7 mouse cellular contexts compared by ENCODE assay signal in genomic region chr7:4471179-4471555, GRCm38 (mm10). TPM values are rescaled to one million over a fixed set of nuclear protein-coding genes. Genes with fewer than 3 reads are reported as not detected.
A peak's percentile ranks its signal among the peaks of the same experiment; 100 is the strongest.
DNase-seq lines count a peak whose midpoint lies in the region; ATAC-seq and TF ChIP-seq lines count a peak whose summit lies in the region.

No protein-coding gene starts in this region.

- no peaks in the 10 kb centered on the region for H3K9me3 ChIP-seq in embryonic facial prominence, embryonic 14.5 days (ENCODE audit: control insufficient read depth, low read length)
- H3K9me3 ChIP-seq in limb, embryonic 11.5 days (ENCODE audit: control insufficient read depth, low read length): no peaks in the 10 kb centered on the region
- no peaks in the 10 kb centered on the region for H3K9me3 ChIP-seq in midbrain, embryonic 12.5 days

- peak overlapping the region; percentile 56 for H3K9ac ChIP-seq in embryonic facial prominence, embryonic 14.5 days (ENCODE audit: low read depth, low read length)
- H3K9ac ChIP-seq in limb, embryonic 11.5 days (ENCODE audit: low read length): peak overlapping the region; percentile 22; the same call in 1 of the 2 replicates
- no peak overlapping the region for H3K9ac ChIP-seq in midbrain, embryonic 12.5 days (replicated peaks)

- ATAC-seq in embryonic facial prominence, embryonic 14.5 days (ENCODE audit: low read depth): peak; percentile 92
- ATAC-seq in limb, embryonic 11.5 days (ENCODE audit: insufficient number of reproducible peaks, low FRiP score, low TSS enrichment, low read depth): peak; percentile 70; the same call in 1 of the 2 replicates
- peak; percentile 83 for ATAC-seq in midbrain, embryonic 12.5 days (ENCODE audit: low FRiP score, low read depth)

- 0 out of 2 replicates have a peak, but pooled peaks cover 8% of the 10 kb centered on the region for H3K4me1 ChIP-seq in embryonic facial prominence, embryonic 14.5 days (ENCODE audit: control insufficient read depth, insufficient read depth, low read length)
- H3K4me1 ChIP-seq in limb, embryonic 11.5 days (ENCODE audit: control insufficient read depth, insufficient read depth, low read length): peaks cover 3% of the 10 kb centered on the region; the same call in 1 of the 2 replicates
- no peaks in the 10 kb centered on the region; the same call in 1 of the 2 replicates for H3K4me1 ChIP-seq in midbrain, embryonic 12.5 days
- peaks cover 2% of the 10 kb centered on the region for H3K4me1 ChIP-seq in small intestine, adult 2 months (ENCODE audit: control insufficient read depth, insufficient read depth, insufficient read length, low read length)

- no peak overlapping the region for H3K27ac ChIP-seq in embryonic facial prominence, embryonic 14.5 days (replicated peaks; ENCODE audit: low read depth, low read length)
- no peak overlapping the region for H3K27ac ChIP-seq in limb, embryonic 11.5 days (replicated peaks; ENCODE audit: low read depth, low read length)
- H3K27ac ChIP-seq in midbrain, embryonic 12.5 days (replicated peaks): no peak overlapping the region
- H3K27ac ChIP-seq in small intestine, adult 2 months (ENCODE audit: insufficient read depth, low read depth, low read length): no peak overlapping the region

- TF ChIP-seq POLR2A in small intestine, adult 2 months (IDR thresholded peaks at IDR 0.05; ENCODE audit: low read depth, low read length): no peak

- WGBS in embryonic facial prominence, embryonic 14.5 days: 1% methylated on average over 24 of the region's 24 CpGs
- WGBS in limb, embryonic 11.5 days: under 1% methylated on average over 24 of the region's 24 CpGs
- 1% methylated on average over 24 of the region's 24 CpGs for WGBS in midbrain, embryonic 12.5 days
- 1% methylated on average over 24 of the region's 24 CpGs for WGBS in small intestine, adult 2 months

- DNase-seq in brain, adult 2 months (ENCODE audit: low read depth, low spot score): peak; percentile 91
- DNase-seq in embryonic facial prominence, embryonic 14.5 days (ENCODE audit: low spot score): peak; percentile 91
- DNase-seq in heart, adult 9 months (ENCODE audit: low spot score in 2 of 2): peak; percentile 69 to 81
- peak; percentile 68 to 82 for DNase-seq in kidney, adult 8-10 months
- DNase-seq in limb, embryonic 11.5 days (ENCODE audit: low spot score): peak; percentile 85

- peak; percentile 58 for TF ChIP-seq CTCF in small intestine, adult 2 months (IDR thresholded peaks at IDR 0.05; ENCODE audit: extremely low read depth, insufficient read length, insufficient replicate concordance, low read depth, low read length)

- peaks cover 43% of the 10 kb centered on the region for H3K27me3 ChIP-seq in embryonic facial prominence, embryonic 14.5 days (replicated peaks; ENCODE audit: control insufficient read depth, insufficient read depth, low read length)
- peaks cover 35% of the 10 kb centered on the region for H3K27me3 ChIP-seq in limb, embryonic 11.5 days (ENCODE audit: control insufficient read depth, insufficient read depth, low read length)
- peaks cover 77% of the 10 kb centered on the region for H3K27me3 ChIP-seq in midbrain, embryonic 12.5 days
- peaks cover 5% of the 10 kb centered on the region; the same call in 1 of the 2 replicates for H3K27me3 ChIP-seq in small intestine, adult 2 months (ENCODE audit: control insufficient read depth, insufficient read depth, low read length)

- H3K36me3 ChIP-seq in embryonic facial prominence, embryonic 14.5 days (ENCODE audit: control insufficient read depth, insufficient read depth, low read length): no peaks in the 10 kb centered on the region
- H3K36me3 ChIP-seq in limb, embryonic 11.5 days (ENCODE audit: control insufficient read depth, insufficient read depth, low read length): no peaks in the 10 kb centered on the region
- H3K36me3 ChIP-seq in midbrain, embryonic 12.5 days: no peaks in the 10 kb centered on the region
- no peaks in the 10 kb centered on the region for H3K36me3 ChIP-seq in small intestine, adult 2 months (ENCODE audit: control insufficient read depth, insufficient read depth, low read length)

- peak overlapping the region; percentile 44 for H3K4me3 ChIP-seq in embryonic facial prominence, embryonic 14.5 days (ENCODE audit: low read depth, low read length)
- H3K4me3 ChIP-seq in limb, embryonic 11.5 days (ENCODE audit: low read depth, low read length): peak overlapping the region; percentile 23
- H3K4me3 ChIP-seq in midbrain, embryonic 12.5 days: peak overlapping the region; percentile 38
- H3K4me3 ChIP-seq in small intestine, adult 2 months (ENCODE audit: low read depth, low read length): peak overlapping the region; percentile 65

- peak overlapping the region; percentile 87 for H3K4me2 ChIP-seq in embryonic facial prominence, embryonic 14.5 days (ENCODE audit: low read depth, low read length)
- H3K4me2 ChIP-seq in limb, embryonic 11.5 days (ENCODE audit: low read depth, severe bottlenecking): peak overlapping the region; percentile 54
- peak overlapping the region; percentile 55 for H3K4me2 ChIP-seq in midbrain, embryonic 12.5 days (replicated peaks)

RNA-seq across cellular contexts. Expression of gene Eps8l1, which starts 10.7 kb away (rescaled TPM):
- polyA plus RNA-seq in embryonic facial prominence, embryonic 14.5 days (2014; fragmentation: Nextera tagmentation; extraction: Ambion mirVana): 4.9 and 8.0 TPM in 2 replicates
- 3.4 and 6.7 TPM in 2 replicates for polyA plus RNA-seq in limb, embryonic 11.5 days (2014; fragmentation: Nextera tagmentation; extraction: Ambion mirVana)
- polyA plus RNA-seq in midbrain, embryonic 12.5 days (2016; fragmentation: Nextera tagmentation; extraction: Ambion mirVana): 4.6 and 5.6 TPM in 2 replicates
- polyA plus RNA-seq in small intestine, adult 2 months (2012; rRNA removed): 0.76 and 2.3 TPM in 2 replicates

RNA-seq across cellular contexts. Expression of gene Rdh13, which starts 25.7 kb away (rescaled TPM):
- polyA plus RNA-seq in embryonic facial prominence, embryonic 14.5 days (2014; fragmentation: Nextera tagmentation; extraction: Ambion mirVana): 21.6 and 23.9 TPM in 2 replicates
- polyA plus RNA-seq in limb, embryonic 11.5 days (2014; fragmentation: Nextera tagmentation; extraction: Ambion mirVana): 29.8 and 30.0 TPM in 2 replicates
- 28.6 and 30.9 TPM in 2 replicates for polyA plus RNA-seq in midbrain, embryonic 12.5 days (2016; fragmentation: Nextera tagmentation; extraction: Ambion mirVana)
- 9.9 and 12.3 TPM in 2 replicates for polyA plus RNA-seq in small intestine, adult 2 months (2012; rRNA removed)

RNA-seq across cellular contexts. Expression of gene Ppp1r12c, which starts 30.3 kb away (rescaled TPM):
- 49.2 and 50.8 TPM in 2 replicates for polyA plus RNA-seq in embryonic facial prominence, embryonic 14.5 days (2014; fragmentation: Nextera tagmentation; extraction: Ambion mirVana)
- 40.9 and 46.0 TPM in 2 replicates for polyA plus RNA-seq in limb, embryonic 11.5 days (2014; fragmentation: Nextera tagmentation; extraction: Ambion mirVana)
- polyA plus RNA-seq in midbrain, embryonic 12.5 days (2016; fragmentation: Nextera tagmentation; extraction: Ambion mirVana): 61.2 and 67.3 TPM in 2 replicates
- 58.0 and 59.2 TPM in 2 replicates for polyA plus RNA-seq in small intestine, adult 2 months (2012; rRNA removed)

RNA-seq across cellular contexts. Expression of gene Tnnt1, which starts 45.0 kb away (rescaled TPM):
- 405 and 459 TPM in 2 replicates for polyA plus RNA-seq in embryonic facial prominence, embryonic 14.5 days (2014; fragmentation: Nextera tagmentation; extraction: Ambion mirVana)
- 59.4 and 64.7 TPM in 2 replicates for polyA plus RNA-seq in limb, embryonic 11.5 days (2014; fragmentation: Nextera tagmentation; extraction: Ambion mirVana)
- 10.9 and 11.1 TPM in 2 replicates for polyA plus RNA-seq in midbrain, embryonic 12.5 days (2016; fragmentation: Nextera tagmentation; extraction: Ambion mirVana)
- polyA plus RNA-seq in small intestine, adult 2 months (2012; rRNA removed): 0.22 and 0.58 TPM in 2 replicates

RNA-seq across cellular contexts. Expression of gene Tnni3, which starts 52.9 kb away (rescaled TPM):
- 2.6 and 3.4 TPM in 2 replicates for polyA plus RNA-seq in embryonic facial prominence, embryonic 14.5 days (2014; fragmentation: Nextera tagmentation; extraction: Ambion mirVana)
- 3.2 and 5.3 TPM in 2 replicates for polyA plus RNA-seq in limb, embryonic 11.5 days (2014; fragmentation: Nextera tagmentation; extraction: Ambion mirVana)
- 1.9 and 3.3 TPM in 2 replicates for polyA plus RNA-seq in midbrain, embryonic 12.5 days (2016; fragmentation: Nextera tagmentation; extraction: Ambion mirVana)
- polyA plus RNA-seq in small intestine, adult 2 months (2012; rRNA removed): 0.43 and 1.4 TPM in 2 replicates
